Mouse (Mus musculus): ENCODE measurements around the gene Ptprg. TPM values are rescaled to one million over a fixed set of nuclear protein-coding genes. Genes with fewer than 3 reads are reported as not detected.
"Not testable (repeated sequence)": the region's sequence is repeated elsewhere in the genome, so short reads cannot be mapped to it uniquely, and the experiment has no call there.

The Ptprg gene
- polyA plus RNA-seq, 1 experiment from 2014 or later = 1.5 TPM

DNA sequence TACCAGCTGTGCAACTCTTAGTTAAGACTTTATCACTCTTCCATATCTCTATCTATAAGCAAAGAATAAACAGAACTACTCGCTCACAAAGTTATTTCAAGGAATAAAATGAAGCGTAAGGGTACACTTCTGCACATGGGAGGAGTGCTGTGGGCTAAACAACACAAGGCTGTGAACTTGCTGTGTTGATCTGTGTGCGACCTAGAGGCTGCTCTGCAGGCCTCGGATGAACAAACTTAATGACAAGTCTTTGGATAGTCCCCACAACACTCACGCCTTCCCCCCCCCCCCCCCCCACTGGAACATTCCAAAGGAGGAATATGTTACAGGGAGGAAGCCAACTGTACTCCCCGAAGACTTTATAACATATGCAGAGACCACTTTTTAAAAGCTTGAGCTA, 730.3 kb downstream of the Ptprg start, which contains the start of gene Gm49355:
TSS of gene Gm49355 (plus strand) at position 336 of the 400 bp plus-strand sequence.
- H3K36me3 ChIP-seq (ENCODE audit: control insufficient read depth, insufficient read depth) = no peaks in the 10 kb centered on the region; the same call in 1 of the 2 replicates
- no peaks in the 10 kb centered on the region for H3K9me3 ChIP-seq (replicated peaks; ENCODE audit: control insufficient read depth, low read length)
- peak within 1 kb of the TSS; percentile 91 for H3K9ac ChIP-seq (ENCODE audit: low read depth, low read length)
- H3K4me1 ChIP-seq (ENCODE audit: control insufficient read depth, low read depth, low read length) = no peaks in the 10 kb centered on the region; the same call in 1 of the 2 replicates
- peak within 1 kb of the TSS; percentile 76 for H3K4me2 ChIP-seq (ENCODE audit: low read depth, low read length)
- H3K4me3 ChIP-seq (ENCODE audit: low read depth, low read length) = peak within 1 kb of the TSS; percentile 94
- 71% methylated on average over 6 of the region's 6 CpGs for WGBS (ENCODE audit: insufficient replicate concordance)
- peak within 1 kb of the TSS; percentile 92 for H3K27ac ChIP-seq (ENCODE audit: low read length)
- no peaks in the 10 kb centered on the region for H3K27me3 ChIP-seq (ENCODE audit: control insufficient read depth, insufficient read depth, low read depth, low read length)
- no peak for ATAC-seq (ENCODE audit: low read depth)

DNA sequence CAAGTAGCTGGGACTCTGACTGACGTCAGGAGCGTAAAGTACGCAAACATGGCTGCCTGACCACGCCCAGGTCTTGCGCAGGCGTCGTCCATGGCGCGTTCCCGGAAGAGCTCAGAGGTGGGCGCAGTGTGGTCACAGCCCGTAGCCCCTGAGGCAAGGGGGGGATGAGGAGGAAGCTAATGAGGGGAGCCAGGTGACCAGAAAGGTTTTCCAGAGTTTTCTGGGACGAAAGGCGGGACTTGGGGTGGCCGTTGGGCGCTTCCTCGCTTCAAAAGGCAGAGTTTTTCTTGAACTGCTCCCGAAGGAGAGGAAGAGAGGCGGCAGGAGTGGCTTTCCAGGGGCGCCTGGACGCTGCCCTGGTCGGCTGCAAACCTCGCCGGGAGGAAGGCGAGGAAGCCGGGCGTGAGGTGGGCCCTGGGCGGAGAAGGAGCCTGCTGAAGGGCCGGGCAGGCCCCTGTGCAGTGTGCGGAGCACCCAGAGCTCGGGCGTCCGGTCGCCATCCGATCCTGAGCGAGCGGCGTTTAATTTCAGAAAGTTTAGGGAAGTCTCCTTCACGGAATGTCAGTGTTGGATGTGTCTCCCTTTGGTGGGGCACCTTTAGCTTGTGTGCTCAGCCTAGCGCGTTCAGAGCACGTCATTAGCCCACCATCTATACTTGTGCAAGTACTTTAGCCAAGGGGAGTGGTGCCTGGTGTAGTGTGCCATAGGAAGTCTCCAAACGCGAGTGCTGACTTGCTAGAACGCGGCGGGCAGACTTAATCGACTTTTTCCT, 731.0 kb downstream of the Ptprg start, which contains the start of gene 3830406C13Rik:
TSS of gene 3830406C13Rik (plus strand) at position 33 of the 772 bp plus-strand sequence.
- H3K27ac ChIP-seq (ENCODE audit: low read length) = peak within 1 kb of the TSS; percentile 92
- ATAC-seq (ENCODE audit: low read depth) = peak; percentile 94
- under 1% methylated on average over 48 of the region's 48 CpGs for WGBS (ENCODE audit: insufficient replicate concordance)

GRCm38 (mm10) chr14:12289747-12290146, 736.4 kb downstream of the Ptprg start:
- not testable (repeated sequence) for ATAC-seq (ENCODE audit: low read depth); H3K9me3 ChIP-seq (replicated peaks; ENCODE audit: control insufficient read depth, low read length); H3K4me3 ChIP-seq (ENCODE audit: low read depth, low read length); H3K4me2 ChIP-seq (ENCODE audit: low read depth, low read length); H3K36me3 ChIP-seq (ENCODE audit: control insufficient read depth, insufficient read depth); H3K9ac ChIP-seq (ENCODE audit: low read depth, low read length); H3K4me1 ChIP-seq (ENCODE audit: control insufficient read depth, low read depth, low read length); H3K27ac ChIP-seq (ENCODE audit: low read length); H3K27me3 ChIP-seq (ENCODE audit: control insufficient read depth, insufficient read depth, low read depth, low read length)

More for the DNA sequence above, 731.0 kb downstream of the Ptprg start, which contains the start of gene 3830406C13Rik:
- Histone ChIP-seq H3K27me3 (ENCODE audit: control insufficient read depth, insufficient read depth, low read depth, low read length) (no peaks in the 10 kb centered on the region), H3K36me3 (ENCODE audit: control insufficient read depth, insufficient read depth) (no peaks in the 10 kb centered on the region; the same call in 1 of the 2 replicates), H3K4me1 (ENCODE audit: control insufficient read depth, low read depth, low read length) (no peaks in the 10 kb centered on the region; the same call in 1 of the 2 replicates), H3K9me3 (replicated peaks; ENCODE audit: control insufficient read depth, low read length) (no peaks in the 10 kb centered on the region), H3K4me3 (ENCODE audit: low read depth, low read length) (peak within 1 kb of the TSS; percentile 94), H3K4me2 (ENCODE audit: low read depth, low read length) (peak within 1 kb of the TSS; percentile 76), H3K9ac (ENCODE audit: low read depth, low read length) (peak within 1 kb of the TSS; percentile 91)

Other genes with a start within 250 kb of the Ptprg start
- 0.90 and 0.92 TPM in 2 replicates for gene Gm3839, start 196.8 kb upstream of the Ptprg start, polyA plus RNA-seq (2015; fragmentation: Nextera tagmentation; extraction: Ambion mirVana)